Mouse (Mus musculus) left cerebral cortex, adult 8-10 months (tissue): ENCODE measurements around the gene Rab6a. TPM values are rescaled to one million over a fixed set of nuclear protein-coding genes. Genes with fewer than 3 reads are reported as not detected.
"Not testable (repeated sequence)": the region's sequence is repeated elsewhere in the genome, so short reads cannot be mapped to it uniquely, and the experiment has no call there.

Experiments used
- DNase-seq, 2 experiments: peaks; one replicate each; pipeline ENCODE4 v3.0.0; 2022; ENCODE audit warnings: low spot score in 2 of 2
- total RNA-seq, 4 experiments: library from RNA; stranded (reverse); gene quantifications; 2 replicates each; pipeline ENCODE4 v1.2.4; 2022

The Rab6a gene
- 100 to 1,000 TPM; 362 to 393 (median 380) TPM for total RNA-seq

GRCm38 (mm10) chr7:100607214-100608129 lies at the start of gene Rab6a:
Rab6a (plus strand) TSS chr7:100607410.
- peak; percentile 86 to 98 for DNase-seq

- DNase-seq: no peak
Measured at GRCm38 (mm10) chr7:100559331-100559730, 47.9 kb upstream of the Rab6a start.

GRCm38 (mm10) chr7:100561861-100562587 lies 45.2 kb upstream of the Rab6a start:
- DNase-seq: no peak

GRCm38 (mm10) chr7:100567238-100567637 lies 40.0 kb upstream of the Rab6a start:
- DNase-seq: not testable (repeated sequence)

GRCm38 (mm10) chr7:100569907-100570306 lies 37.3 kb upstream of the Rab6a start:
- no peak for DNase-seq

- DNase-seq: no peak
Measured at GRCm38 (mm10) chr7:100570930-100571715, 36.1 kb upstream of the Rab6a start.

GRCm38 (mm10) chr7:100572061-100572460 lies 35.1 kb upstream of the Rab6a start:
- no peak for DNase-seq

GRCm38 (mm10) chr7:100572704-100573103 lies 34.5 kb upstream of the Rab6a start:
- no peak for DNase-seq

GRCm38 (mm10) chr7:100578794-100579193 lies 28.4 kb upstream of the Rab6a start:
- peak in 1 of 2 experiments; percentile 37 for DNase-seq

GRCm38 (mm10) chr7:100582235-100582634 lies 25.0 kb upstream of the Rab6a start:
- no peak for DNase-seq

GRCm38 (mm10) chr7:100582727-100583236 lies 24.4 kb upstream of the Rab6a start:
- peak; percentile 84 to 89 for DNase-seq

- DNase-seq: no peak
Measured at GRCm38 (mm10) chr7:100589816-100590215, 17.4 kb upstream of the Rab6a start.

GRCm38 (mm10) chr7:100590504-100590844 lies 16.7 kb upstream of the Rab6a start:
- DNase-seq: no peak

GRCm38 (mm10) chr7:100590845-100591521 lies 16.2 kb upstream of the Rab6a start:
- DNase-seq: peak; percentile 64 to 83

GRCm38 (mm10) chr7:100591522-100591852 lies 15.7 kb upstream of the Rab6a start:
- DNase-seq: no peak

- DNase-seq: no peak
Measured at GRCm38 (mm10) chr7:100593349-100593748, 13.9 kb upstream of the Rab6a start.

GRCm38 (mm10) chr7:100600211-100600610 lies 7.0 kb upstream of the Rab6a start:
- peak in 1 of 2 experiments; percentile 63 for DNase-seq

- DNase-seq: peak; percentile 47 to 54
Measured at GRCm38 (mm10) chr7:100608130-100608741, 1.0 kb downstream of the Rab6a start, which contains the start of gene Mrpl48. Mrpl48 (minus strand) TSS chr7:100608301.

- no peak for DNase-seq
Measured at GRCm38 (mm10) chr7:100608910-100609309, 1.7 kb downstream of the Rab6a start.

GRCm38 (mm10) chr7:100616121-100616857 lies 9.1 kb downstream of the Rab6a start:
- no peak for DNase-seq
